Mouse (Mus musculus) left cerebral cortex, adult 8-10 months (tissue): ENCODE data around the gene Gm21954. TPM values are rescaled to one million over a fixed set of nuclear protein-coding genes. Genes with fewer than 3 reads are reported as not detected.

Experiments
- DNase-seq, 2 experiments: peaks; one replicate each; pipeline ENCODE4 v3.0.0; 2022; ENCODE audit warnings: low spot score in 2 of 2
- total RNA-seq, 4 experiments: library from RNA; stranded (reverse); gene quantifications; 2 replicates each; pipeline ENCODE4 v1.2.4; 2022

Gene Gm21954
- not detected for total RNA-seq

GRCm38 (mm10) chr3:55472110-55472509 is at the start of gene Gm21954:
Gene Gm21954 (minus strand): TSS chr3:55472210.
- DNase-seq: no peak

- DNase-seq: no peak
Measured at GRCm38 (mm10) chr3:55521776-55522175, 49.8 kb upstream of the Gm21954 start.

DNA sequence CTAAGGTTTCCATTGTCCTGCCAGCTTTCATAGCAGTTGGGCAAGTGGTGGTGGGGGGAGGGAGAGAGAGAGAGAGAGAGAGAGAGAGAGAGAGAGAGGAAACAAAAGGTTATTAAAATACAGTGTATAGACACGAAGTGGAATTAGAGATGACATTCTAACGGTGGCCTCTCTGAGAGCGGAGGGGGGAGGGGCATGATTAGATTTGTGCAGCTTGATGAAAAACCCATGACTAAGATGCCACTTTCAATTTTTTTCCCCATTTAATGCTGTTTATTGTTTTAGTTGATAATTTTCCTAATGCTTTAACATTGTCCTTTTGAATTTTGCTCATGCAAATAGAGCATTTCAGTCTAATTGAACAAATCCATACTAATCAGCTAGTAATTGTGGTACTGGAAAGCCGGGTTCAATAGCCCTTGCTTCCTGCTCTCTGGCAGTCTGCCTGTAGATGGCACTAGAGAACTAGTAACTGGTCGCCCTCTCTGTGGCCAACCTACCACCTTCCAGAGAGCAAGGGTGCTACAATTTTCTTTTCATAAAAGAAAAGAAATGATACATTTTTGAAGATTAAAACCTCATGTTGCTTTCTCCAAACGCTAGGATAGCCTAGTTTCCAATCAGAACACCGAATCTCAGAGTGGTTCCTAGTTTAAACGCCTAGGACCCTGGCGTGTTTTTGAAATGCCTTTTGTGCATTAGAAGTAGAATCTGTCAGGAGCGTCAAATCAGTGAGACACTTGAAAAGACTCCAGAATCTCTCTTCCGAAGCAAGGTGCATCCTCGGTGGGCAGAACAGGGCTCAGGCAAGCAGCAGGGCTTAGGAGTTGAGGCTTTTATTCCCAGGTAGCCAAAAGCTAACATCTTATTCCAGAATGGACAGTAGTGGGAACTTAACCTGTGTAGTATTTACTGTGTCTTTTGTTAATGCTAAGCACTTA is 48.5 kb upstream of the Gm21954 start:
- DNase-seq: peak in 1 of 2 experiments; percentile 63

- DNase-seq: no peak
Measured at GRCm38 (mm10) chr3:55517454-55518014, 45.5 kb upstream of the Gm21954 start.

- no peak for DNase-seq
Measured at GRCm38 (mm10) chr3:55515966-55516365, 44.0 kb upstream of the Gm21954 start.

- DNase-seq: no peak
Measured at GRCm38 (mm10) chr3:55511658-55512057, 39.6 kb upstream of the Gm21954 start.

- no peak for DNase-seq
Measured at GRCm38 (mm10) chr3:55510198-55510597, 38.2 kb upstream of the Gm21954 start.

GRCm38 (mm10) chr3:55499298-55499697 is 27.3 kb upstream of the Gm21954 start:
- DNase-seq: no peak

- no peak for DNase-seq
Measured at GRCm38 (mm10) chr3:55496462-55496941, 24.5 kb upstream of the Gm21954 start.

DNA sequence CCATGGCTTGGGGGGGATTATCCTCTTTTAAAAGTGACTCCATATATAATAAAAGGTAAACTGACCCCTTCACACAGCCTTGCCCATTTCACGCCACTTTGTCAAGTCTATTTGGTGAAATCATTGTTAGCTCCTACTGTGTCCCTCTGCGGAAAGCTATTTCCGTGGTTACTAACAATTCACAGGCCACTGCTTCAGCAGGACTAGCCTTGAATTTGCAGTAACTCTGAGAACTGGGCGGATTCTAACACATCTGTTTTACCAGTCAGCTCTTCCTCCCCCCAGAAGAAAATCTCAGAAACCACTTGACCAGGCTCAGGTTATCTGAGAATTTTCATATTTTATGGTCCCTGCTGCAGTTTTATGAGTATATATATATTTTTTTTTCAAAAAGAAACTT is 23.9 kb upstream of the Gm21954 start:
- DNase-seq: no peak

GRCm38 (mm10) chr3:55495231-55495630 is 23.2 kb upstream of the Gm21954 start:
- DNase-seq: no peak

GRCm38 (mm10) chr3:55494348-55494747 is 22.3 kb upstream of the Gm21954 start:
- DNase-seq: no peak

- no peak for DNase-seq
Measured at GRCm38 (mm10) chr3:55492021-55492420, 20.0 kb upstream of the Gm21954 start.

DNA sequence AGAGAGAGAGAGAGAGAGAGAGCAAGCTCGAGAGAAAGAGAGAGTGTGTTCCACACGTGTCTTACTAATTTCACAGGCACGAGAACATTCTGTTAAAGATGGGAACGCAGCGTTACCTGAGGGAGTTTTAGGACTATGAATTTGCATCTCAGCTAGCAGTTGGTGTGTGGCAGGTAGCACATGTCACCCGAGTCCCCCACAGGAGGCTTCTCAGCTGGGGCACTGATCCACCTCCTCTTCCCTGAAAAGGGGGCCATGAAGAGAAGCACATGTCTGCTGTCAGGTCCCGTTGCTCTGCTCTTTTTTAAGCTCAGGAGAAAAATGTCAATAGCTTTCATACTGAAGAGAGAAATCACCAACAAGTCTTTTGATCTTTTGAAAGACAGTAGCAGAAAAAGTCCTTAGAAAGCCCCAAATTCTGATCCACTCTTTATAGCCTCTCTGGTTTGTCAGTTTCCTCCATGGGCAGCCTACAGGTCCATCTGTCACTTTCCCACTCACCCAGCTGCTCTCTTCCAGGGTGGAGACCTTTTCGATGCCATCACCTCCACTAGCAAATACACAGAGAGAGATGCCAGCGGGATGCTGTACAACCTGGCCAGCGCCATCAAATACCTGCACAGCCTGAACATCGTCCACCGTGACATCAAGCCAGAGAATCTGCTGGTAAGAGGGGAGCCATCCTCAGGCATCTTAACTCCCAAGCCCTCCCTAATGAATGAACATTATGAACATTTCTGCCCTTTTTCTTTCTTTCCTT is 17.4 kb upstream of the Gm21954 start:
- no peak for DNase-seq

DNA sequence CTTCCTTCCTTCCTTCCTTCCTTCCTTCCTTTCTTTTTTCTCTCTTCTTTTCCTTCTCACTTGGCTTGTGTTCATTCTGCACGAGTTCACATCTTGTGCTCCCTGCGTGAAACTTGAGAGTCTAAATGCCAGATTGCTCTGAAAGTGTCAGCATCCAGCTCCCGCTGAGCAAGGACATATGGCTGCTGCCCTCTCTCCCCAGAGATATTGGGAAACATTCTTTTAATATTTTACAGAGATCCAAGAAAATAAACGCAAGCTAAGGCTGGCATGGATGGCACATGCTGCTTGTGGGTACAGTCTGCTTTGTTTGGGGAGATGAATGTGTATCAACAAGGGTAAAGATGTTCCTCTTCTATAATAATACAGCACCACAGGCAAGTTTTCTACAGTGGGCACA is 11.3 kb upstream of the Gm21954 start:
- no peak for DNase-seq

DNA sequence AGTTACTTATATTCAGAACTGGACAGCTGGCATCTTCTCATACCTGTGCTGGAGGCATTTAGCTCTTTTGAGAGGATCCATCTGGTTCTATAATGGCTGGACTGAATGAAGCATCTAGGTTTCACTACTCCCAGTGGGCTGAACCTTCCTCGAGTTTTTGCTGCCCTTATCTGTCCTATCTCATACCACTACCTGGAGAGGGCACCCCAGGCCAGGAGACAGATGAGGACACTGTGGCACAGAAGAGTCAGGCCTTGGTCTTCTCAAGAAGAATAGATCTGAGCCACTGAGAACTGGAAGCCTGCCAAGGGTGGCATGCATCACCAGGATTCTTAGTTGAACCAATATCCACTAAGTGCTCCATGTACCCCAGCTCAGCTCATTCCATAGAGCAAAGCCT is 9.1 kb upstream of the Gm21954 start:
- no peak for DNase-seq

- DNase-seq: no peak
Measured at GRCm38 (mm10) chr3:55479306-55479705, 7.3 kb upstream of the Gm21954 start.

DNA sequence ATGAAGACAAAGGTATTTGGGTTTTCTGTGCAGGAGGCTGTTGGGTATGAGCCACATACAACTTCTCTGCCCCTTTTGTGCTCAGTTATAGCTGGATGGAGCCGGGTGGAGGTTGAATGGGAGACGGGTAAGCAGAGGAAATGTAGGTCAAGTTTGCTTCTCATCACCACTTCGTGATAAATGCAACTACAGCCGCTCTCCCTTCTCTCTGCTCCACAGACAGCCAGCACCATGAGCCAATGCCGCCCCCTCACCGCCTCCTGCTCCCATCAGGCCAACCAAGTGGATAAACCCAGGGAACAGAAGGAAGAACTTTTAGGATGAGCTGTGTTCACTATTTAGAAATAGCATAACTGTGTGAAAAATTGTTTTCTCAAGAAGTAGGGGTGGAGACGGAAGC is 4.7 kb upstream of the Gm21954 start:
- DNase-seq: peak in 1 of 2 experiments; percentile 89

GRCm38 (mm10) chr3:55473146-55473545 is 1.1 kb upstream of the Gm21954 start:
- DNase-seq: no peak

DNA sequence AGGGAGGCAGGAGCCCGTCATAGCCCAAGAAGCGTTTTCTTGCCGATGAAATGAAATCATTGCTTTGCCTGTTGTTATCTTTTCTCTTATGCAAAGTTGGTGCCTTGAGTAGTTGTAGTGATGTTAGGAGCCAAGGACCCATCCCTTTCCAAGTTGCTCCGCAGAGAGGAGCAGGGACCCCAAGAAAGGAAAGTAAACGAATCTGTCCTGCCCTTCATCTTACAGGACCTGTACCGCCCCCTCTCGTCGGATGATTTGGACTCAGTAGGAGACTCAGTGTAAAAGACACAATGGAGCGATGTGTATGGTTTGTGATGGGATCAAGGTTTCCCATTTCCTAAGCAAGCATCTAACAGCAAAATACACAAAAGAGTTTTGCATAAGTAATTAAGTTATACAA is 5.7 kb downstream of the Gm21954 start:
- DNase-seq: no peak

DNA sequence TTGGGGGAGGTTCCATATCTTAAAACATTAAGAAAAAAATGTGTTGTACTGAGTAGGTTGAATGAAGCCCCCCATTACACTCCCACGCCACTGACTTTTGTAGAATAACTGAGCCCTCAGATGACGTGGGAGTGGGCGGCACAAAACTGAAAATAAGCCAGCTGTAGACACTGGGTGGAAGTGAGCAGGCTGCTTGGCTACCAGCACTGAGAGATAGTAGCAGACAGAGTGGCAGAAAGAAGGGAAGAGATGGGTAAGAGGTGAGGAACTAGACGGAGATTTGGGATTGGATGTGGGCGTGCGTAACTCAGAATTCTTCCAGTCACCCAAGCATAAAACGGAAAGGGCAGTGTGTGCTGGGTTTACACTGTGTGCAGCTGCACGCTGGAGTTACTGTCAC is 6.2 kb downstream of the Gm21954 start:
- DNase-seq: peak in 1 of 2 experiments; percentile 50

DNA sequence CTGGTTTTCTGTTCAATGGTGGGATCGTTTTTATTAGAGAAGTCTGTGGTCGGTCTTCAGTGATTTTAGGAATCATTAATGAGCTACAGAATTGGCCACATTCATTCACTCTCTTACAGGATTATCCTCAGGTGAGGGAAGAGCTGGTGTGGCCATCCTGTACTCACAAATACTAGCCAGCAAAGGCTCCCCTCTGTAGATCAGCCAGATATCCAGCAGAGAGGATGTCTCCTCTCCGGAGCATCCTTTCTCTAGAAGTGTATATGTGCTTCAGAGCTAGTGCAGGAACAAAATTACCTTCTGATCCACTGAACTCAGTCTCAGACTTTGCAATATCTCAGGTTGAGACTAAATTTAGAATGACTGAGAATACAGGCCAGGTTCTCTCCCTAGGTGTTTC is 7.8 kb downstream of the Gm21954 start:
- DNase-seq: no peak
